Mouse (Mus musculus): ENCODE measurements around the gene D630045J12Rik. TPM values are rescaled to one million over a fixed set of nuclear protein-coding genes. Genes with fewer than 3 reads are reported as not detected.

The D630045J12Rik gene
- polyA plus RNA-seq, 1 experiment from 2014 or later, result 0.52 TPM

- peak; percentile 41 for TF ChIP-seq CTCF (IDR thresholded peaks at IDR 0.05; ENCODE audit: low read depth)
- Histone ChIP-seq H3K9ac (ENCODE audit: low read depth, low read length) (no peak overlapping the region), H3K27ac (ENCODE audit: low read depth, low read length) (no peak overlapping the region), H3K9me3 (ENCODE audit: control insufficient read depth) (no peaks in the 10 kb centered on the region), H3K27me3 (replicated peaks; ENCODE audit: control insufficient read depth, insufficient read depth, low read length) (no peaks in the 10 kb centered on the region), H3K36me3 (ENCODE audit: control insufficient read depth, insufficient read depth) (no peaks in the 10 kb centered on the region), H3K4me1 (replicated peaks; ENCODE audit: control insufficient read depth, insufficient read depth, low read length) (no peaks in the 10 kb centered on the region), H3K4me3 (ENCODE audit: low read depth, low read length) (no peak overlapping the region), H3K4me2 (replicated peaks; ENCODE audit: low read depth) (no peak overlapping the region)
- ATAC-seq, result no peak
- WGBS, result 86% methylated on average over 5 of the region's 5 CpGs
Measured at GRCm38 (mm10) chr6:38156204-38156603, 97.6 kb downstream of the D630045J12Rik start.

- Histone ChIP-seq H3K27ac (ENCODE audit: low read depth, low read length) (no peak overlapping the region), H3K4me2 (replicated peaks; ENCODE audit: low read depth) (no peak overlapping the region), H3K4me1 (replicated peaks; ENCODE audit: control insufficient read depth, insufficient read depth, low read length) (no peaks in the 10 kb centered on the region), H3K36me3 (ENCODE audit: control insufficient read depth, insufficient read depth) (peaks cover 10% of the 10 kb centered on the region; the same call in 1 of the 2 replicates), H3K9me3 (ENCODE audit: control insufficient read depth) (no peaks in the 10 kb centered on the region), H3K27me3 (replicated peaks; ENCODE audit: control insufficient read depth, insufficient read depth, low read length) (no peaks in the 10 kb centered on the region), H3K9ac (ENCODE audit: low read depth, low read length) (no peak overlapping the region), H3K4me3 (ENCODE audit: low read depth, low read length) (no peak overlapping the region)
- WGBS, result 49% methylated on average over 11 of the region's 11 CpGs
- no peak for ATAC-seq
- no peak for TF ChIP-seq CTCF (IDR thresholded peaks at IDR 0.05; ENCODE audit: low read depth)
Measured at GRCm38 (mm10) chr6:38152305-38152704, 101.5 kb downstream of the D630045J12Rik start.

- ATAC-seq, result no peak
- no peaks in the 10 kb centered on the region for H3K9me3 ChIP-seq (ENCODE audit: control insufficient read depth)
- peaks cover 10% of the 10 kb centered on the region; the same call in 1 of the 2 replicates for H3K36me3 ChIP-seq (ENCODE audit: control insufficient read depth, insufficient read depth)
- no peak overlapping the region for H3K27ac ChIP-seq (ENCODE audit: low read depth, low read length)
- 89% methylated on average over 19 of the region's 19 CpGs for WGBS
- no peak overlapping the region for H3K4me3 ChIP-seq (ENCODE audit: low read depth, low read length)
- no peaks in the 10 kb centered on the region; the same call in 1 of the 2 replicates for H3K4me1 ChIP-seq (replicated peaks; ENCODE audit: control insufficient read depth, insufficient read depth, low read length)
- H3K27me3 ChIP-seq (replicated peaks; ENCODE audit: control insufficient read depth, insufficient read depth, low read length), result no peaks in the 10 kb centered on the region
- H3K4me2 ChIP-seq (replicated peaks; ENCODE audit: low read depth), result no peak overlapping the region
- TF ChIP-seq CTCF (IDR thresholded peaks at IDR 0.05; ENCODE audit: low read depth), result no peak
- H3K9ac ChIP-seq (ENCODE audit: low read depth, low read length), result no peak overlapping the region
Measured at GRCm38 (mm10) chr6:38149483-38149882, 104.3 kb downstream of the D630045J12Rik start.

- Histone ChIP-seq H3K4me3 (ENCODE audit: low read depth, low read length) (no peak overlapping the region), H3K9me3 (ENCODE audit: control insufficient read depth) (no peaks in the 10 kb centered on the region), H3K27ac (ENCODE audit: low read depth, low read length) (no peak overlapping the region), H3K36me3 (ENCODE audit: control insufficient read depth, insufficient read depth) (peaks cover 10% of the 10 kb centered on the region; the same call in 1 of the 2 replicates), H3K4me2 (replicated peaks; ENCODE audit: low read depth) (no peak overlapping the region), H3K9ac (ENCODE audit: low read depth, low read length) (no peak overlapping the region), H3K4me1 (replicated peaks; ENCODE audit: control insufficient read depth, insufficient read depth, low read length) (no peaks in the 10 kb centered on the region; the same call in 1 of the 2 replicates), H3K27me3 (replicated peaks; ENCODE audit: control insufficient read depth, insufficient read depth, low read length) (no peaks in the 10 kb centered on the region)
- ATAC-seq, result no peak
- whole genome bisulfite sequencing, result 93% methylated on average over 10 of the region's 10 CpGs
- TF ChIP-seq CTCF (IDR thresholded peaks at IDR 0.05; ENCODE audit: low read depth), result no peak
Measured at GRCm38 (mm10) chr6:38148626-38149025, 105.2 kb downstream of the D630045J12Rik start.

- WGBS, result 90% methylated on average over 5 of the region's 5 CpGs
- Histone ChIP-seq H3K27ac (ENCODE audit: low read depth, low read length) (no peak overlapping the region), H3K27me3 (replicated peaks; ENCODE audit: control insufficient read depth, insufficient read depth, low read length) (no peaks in the 10 kb centered on the region), H3K4me1 (replicated peaks; ENCODE audit: control insufficient read depth, insufficient read depth, low read length) (no peaks in the 10 kb centered on the region; the same call in 1 of the 2 replicates), H3K4me3 (ENCODE audit: low read depth, low read length) (no peak overlapping the region), H3K36me3 (ENCODE audit: control insufficient read depth, insufficient read depth) (peaks cover 10% of the 10 kb centered on the region; the same call in 1 of the 2 replicates), H3K9ac (ENCODE audit: low read depth, low read length) (no peak overlapping the region), H3K4me2 (replicated peaks; ENCODE audit: low read depth) (no peak overlapping the region), H3K9me3 (ENCODE audit: control insufficient read depth) (no peaks in the 10 kb centered on the region)
- TF ChIP-seq CTCF (IDR thresholded peaks at IDR 0.05; ENCODE audit: low read depth), result no peak
- ATAC-seq, result no peak
Measured at GRCm38 (mm10) chr6:38147301-38147700, 106.5 kb downstream of the D630045J12Rik start.

GRCm38 (mm10) chr6:38145463-38146065 is 108.2 kb downstream of the D630045J12Rik start:
- Histone ChIP-seq H3K36me3 (ENCODE audit: control insufficient read depth, insufficient read depth) (peaks cover 10% of the 10 kb centered on the region; the same call in 1 of the 2 replicates), H3K4me2 (replicated peaks; ENCODE audit: low read depth) (no peak overlapping the region), H3K9ac (ENCODE audit: low read depth, low read length) (no peak overlapping the region), H3K27ac (ENCODE audit: low read depth, low read length) (no peak overlapping the region), H3K4me1 (replicated peaks; ENCODE audit: control insufficient read depth, insufficient read depth, low read length) (no peaks in the 10 kb centered on the region; the same call in 1 of the 2 replicates), H3K9me3 (ENCODE audit: control insufficient read depth) (no peaks in the 10 kb centered on the region), H3K27me3 (replicated peaks; ENCODE audit: control insufficient read depth, insufficient read depth, low read length) (no peaks in the 10 kb centered on the region), H3K4me3 (ENCODE audit: low read depth, low read length) (no peak overlapping the region)
- no peak for TF ChIP-seq CTCF (IDR thresholded peaks at IDR 0.05; ENCODE audit: low read depth)
- ATAC-seq, result no peak
- 74% methylated on average over 8 of the region's 8 CpGs for WGBS

Data from intestine, postnatal 0 days (tissue).